Mouse (Mus musculus) CH12.LX (cell line): ENCODE measurements at regions not wholly inside any gene's neighbourhood (a gene's known extent, or its start where the extent isn't known, plus 50 kb on each side); places are given as distances from the start of the nearest gene placed in this dataset.

Experiments
- DNase-seq: peaks from one replicate; pipeline ENCODE4 v3.0.0-alpha.2; 2013; ENCODE audit errors: extremely low read depth
- H3K27ac ChIP-seq: 2 replicates; pipeline ENCODE4 v1.5.1; 2012; ENCODE audit warnings: low read depth, mild to moderate bottlenecking, control low read depth, moderate library complexity; ENCODE audit not compliant: insufficient read depth
- H3K27me3 ChIP-seq: replicated peaks from 2 replicates; pipeline ENCODE3; 2012; ENCODE audit warnings: inconsistent platforms
- H3K36me3 ChIP-seq, 2 experiments: replicated peaks in 1 of 2; 2 replicates each; pipeline versions ENCODE3 to v1.6.1; 2012; ENCODE audit warnings: inconsistent platforms in 1 of 2, low read length in 1 of 2, mild to moderate bottlenecking in 1 of 2, mixed read lengths in 1 of 2, moderate library complexity in 1 of 2; ENCODE audit not compliant: control insufficient read depth in 1 of 2, insufficient read depth in 1 of 2
- H3K4me1 ChIP-seq, 2 experiments: 2 replicates each; pipeline ENCODE4 v1.6.1; 2012; ENCODE audit warnings: inconsistent platforms in 1 of 2, moderate library complexity in 1 of 2; ENCODE audit not compliant: insufficient read depth in 2 of 2, control insufficient read depth in 1 of 2
- H3K4me2 ChIP-seq: 2 replicates; pipeline ENCODE4 v1.6.1; 2012; ENCODE audit warnings: low read depth, mild to moderate bottlenecking, control low read depth; ENCODE audit not compliant: poor library complexity, insufficient read depth, severe bottlenecking
- H3K4me3 ChIP-seq, 3 experiments: fragments of 150-350 bp in 1 of 3; sonication (generic) in 1 of 3; replicated peaks in 1 of 3; 2 replicates each; pipeline versions ENCODE3 to v1.5.1; 2011 to 2012; ENCODE audit warnings: low read depth in 2 of 3, low read length in 2 of 3, mild to moderate bottlenecking in 2 of 3, moderate library complexity in 2 of 3, control low read depth in 1 of 3, improper control_type of control experiment in 1 of 3, inconsistent platforms in 1 of 3, mixed read lengths in 1 of 3; ENCODE audit not compliant: poor library complexity in 1 of 3
- H3K79me2 ChIP-seq: replicated peaks from 2 replicates; pipeline ENCODE4 v1.6.1; 2012; ENCODE audit warnings: mild to moderate bottlenecking, moderate library complexity; ENCODE audit not compliant: control insufficient read depth, poor library complexity, insufficient read depth, severe bottlenecking; ENCODE audit errors: extremely low read depth
- H3K9ac ChIP-seq: 2 replicates; pipeline ENCODE4 v1.6.1; 2012; ENCODE audit warnings: low read depth, mild to moderate bottlenecking, control low read depth, moderate library complexity; ENCODE audit not compliant: insufficient read depth
- H3K9me3 ChIP-seq: replicated peaks from 2 replicates; pipeline ENCODE3; 2012; ENCODE audit warnings: low read length, inconsistent platforms, mixed read lengths
- CHD1 ChIP-seq: IDR thresholded peaks from 2 replicates; pipeline ENCODE4 v1.6.1; 2012; ENCODE audit warnings: low read depth, low read length, improper control_type of control experiment, inconsistent platforms
- CTCF ChIP-seq, 2 experiments: IDR thresholded peaks in 1 of 2; conservative IDR thresholded peaks in 1 of 2; 2 replicates each; pipeline ENCODE4 v1.5.1; 2011 to 2012; ENCODE audit warnings: low read depth in 2 of 2, low read length in 2 of 2, improper control_type of control experiment in 1 of 2, inconsistent platforms in 1 of 2, mild to moderate bottlenecking in 1 of 2, moderate library complexity in 1 of 2
- ELF1 ChIP-seq: IDR thresholded peaks from 2 replicates; pipeline ENCODE4 v1.6.1; 2014; ENCODE audit warnings: low read depth, mild to moderate bottlenecking, inconsistent platforms, low read length, improper control_type of control experiment
- EP300 ChIP-seq: IDR thresholded peaks from 2 replicates; pipeline ENCODE4 v1.6.1; 2011; ENCODE audit warnings: low read length, improper control_type of control experiment
- GABPA ChIP-seq: IDR thresholded peaks from 2 replicates; pipeline ENCODE4 v1.6.1; 2012; ENCODE audit warnings: low read depth, low read length, improper control_type of control experiment, inconsistent platforms; ENCODE audit not compliant: insufficient replicate concordance
- HCFC1 ChIP-seq: IDR thresholded peaks from 2 replicates; pipeline ENCODE4 v1.6.1; 2012; ENCODE audit warnings: low read depth, mild to moderate bottlenecking, inconsistent platforms, low read length, improper control_type of control experiment
- IRF4 ChIP-seq: IDR thresholded peaks from 2 replicates; pipeline ENCODE4 v1.6.1; 2014; ENCODE audit warnings: low read depth, mild to moderate bottlenecking, inconsistent platforms, low read length, improper control_type of control experiment
- MAX ChIP-seq: IDR thresholded peaks from 2 replicates; pipeline ENCODE4 v1.6.1; 2011; ENCODE audit warnings: low read length, improper control_type of control experiment
- MAZ ChIP-seq: IDR thresholded peaks from 2 replicates; pipeline ENCODE4 v1.6.1; 2012; ENCODE audit warnings: low read depth, mild to moderate bottlenecking, inconsistent platforms, low read length, improper control_type of control experiment, moderate library complexity
- MEF2A ChIP-seq: IDR thresholded peaks from 2 replicates; pipeline ENCODE4 v1.6.1; 2014; ENCODE audit warnings: low read depth, mild to moderate bottlenecking, inconsistent platforms, low read length, improper control_type of control experiment, borderline replicate concordance
- NELFE ChIP-seq: IDR thresholded peaks from 2 replicates; pipeline ENCODE4 v1.6.1; 2011; ENCODE audit warnings: low read depth, low read length, improper control_type of control experiment
- NRF1 ChIP-seq: IDR thresholded peaks from 2 replicates; pipeline ENCODE4 v1.6.1; 2014; ENCODE audit warnings: low read depth, mild to moderate bottlenecking, inconsistent platforms, low read length, improper control_type of control experiment, moderate library complexity
- PAX5 ChIP-seq: IDR thresholded peaks from 2 replicates; pipeline ENCODE4 v1.6.1; 2012; ENCODE audit warnings: low read length, inconsistent platforms, mixed read lengths
- POLR2A ChIP-seq: IDR thresholded peaks from 2 replicates; pipeline ENCODE4 v1.6.1; 2011; ENCODE audit warnings: low read depth, mild to moderate bottlenecking, improper control_type of control experiment, low read length
- RCOR1 ChIP-seq: conservative IDR thresholded peaks from 2 replicates; pipeline ENCODE4 v1.6.1; 2012; ENCODE audit warnings: low read depth, mild to moderate bottlenecking, inconsistent platforms, low read length, improper control_type of control experiment
- SMC3 ChIP-seq: IDR thresholded peaks from 2 replicates; pipeline ENCODE4 v1.6.1; 2011; ENCODE audit warnings: low read depth, low read length, improper control_type of control experiment
- TCF12 ChIP-seq: IDR thresholded peaks from 2 replicates; pipeline ENCODE4 v1.6.1; 2014; ENCODE audit warnings: low read depth, mild to moderate bottlenecking, inconsistent platforms, low read length, improper control_type of control experiment
- UBTF ChIP-seq: IDR thresholded peaks from 2 replicates; pipeline ENCODE4 v1.6.1; 2012; ENCODE audit warnings: low read depth, mild to moderate bottlenecking, inconsistent platforms, low read length, improper control_type of control experiment, moderate library complexity
- ZC3H11A ChIP-seq: IDR thresholded peaks from 2 replicates; pipeline ENCODE4 v1.6.1; 2012; ENCODE audit warnings: low read depth, mild to moderate bottlenecking, inconsistent platforms, low read length, improper control_type of control experiment
- ZKSCAN1 ChIP-seq: IDR thresholded peaks from 2 replicates; pipeline ENCODE4 v1.6.1; 2012; ENCODE audit warnings: low read depth, inconsistent platforms, low read length, improper control_type of control experiment, borderline replicate concordance
- ZMIZ1 ChIP-seq: IDR thresholded peaks from 2 replicates; pipeline ENCODE4 v1.6.1; 2012; ENCODE audit warnings: low read depth, mild to moderate bottlenecking, inconsistent platforms, low read length, improper control_type of control experiment
- dilution Hi-C: fragments of 300-500 bp; cut with MboI; formaldehyde crosslinking; loops from 2 replicates; pipeline ENCODE4 v1.14.3; 2020; ENCODE audit warnings: low sequenced_read_pairs; ENCODE audit not compliant: extremely low pct_unique_long_range_greater_than_20kb, extremely low pct_ligation_motif_present
- in situ Hi-C: fragments of 300-500 bp; cut with MboI; formaldehyde crosslinking; loops from 3 replicates; pipeline ENCODE4 v1.14.3; 2019; ENCODE audit warnings: low sequenced_read_pairs, low pct_ligation_motif_present, low pct_unique_long_range_greater_than_20kb, mixed read lengths

DNA sequence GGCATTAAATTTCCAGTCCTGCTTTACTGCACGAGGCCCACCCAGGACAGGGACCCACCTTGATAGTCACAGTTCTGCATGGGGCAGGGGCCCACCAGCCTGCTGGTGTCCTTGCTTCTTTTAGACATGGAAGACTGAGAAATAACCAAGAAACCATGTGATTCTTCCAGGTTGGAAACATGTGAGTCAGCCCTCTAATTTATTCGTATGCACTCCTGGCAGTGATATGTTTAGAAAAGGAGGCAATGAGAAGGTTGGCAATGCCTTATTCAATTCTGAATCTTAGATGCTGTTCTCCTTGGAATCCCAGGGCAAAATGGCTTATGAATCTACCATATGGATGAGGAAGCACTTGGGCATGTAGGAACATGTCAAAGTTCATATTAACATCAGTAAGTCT lies 249.2 kb upstream of the Irx1 start:
- dilution Hi-C loops, result no loop called here
- H3K9me3 ChIP-seq, result peaks cover 81% of the 10 kb centered on the region

DNA sequence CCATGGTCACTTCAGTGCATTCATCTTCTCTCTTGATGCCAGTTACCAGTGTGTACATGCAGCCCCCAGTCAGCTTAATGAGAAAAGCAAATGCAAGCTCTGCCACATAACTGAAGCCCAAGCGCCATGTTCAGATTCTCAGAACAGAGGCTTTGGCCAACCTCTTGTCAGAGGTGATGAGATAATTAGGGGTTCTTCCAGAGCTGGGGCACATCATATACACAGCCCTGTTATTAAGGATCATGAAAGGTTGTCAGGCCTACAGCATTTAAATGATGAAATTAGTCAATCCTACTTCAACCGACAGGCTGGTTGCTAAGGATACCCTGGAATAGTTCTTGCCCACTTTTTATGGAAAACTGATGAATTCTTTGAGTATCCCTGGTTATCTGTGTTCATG lies 255.8 kb upstream of the Irx1 start:
- DNase-seq, result no peak
- dilution Hi-C loops, result no loop called here
- no peak overlapping the region for H3K9ac ChIP-seq
- H3K79me2 ChIP-seq, result no peaks in the 10 kb centered on the region
- TF ChIP-seq TCF12 (no peak), NRF1 (no peak), GABPA (no peak), CTCF (conservative IDR thresholded peaks at IDR 0.05 in 1 of 2, IDR thresholded peaks at IDR 0.05 in 1 of 2; ENCODE audit: low read depth in 2 of 2, low read length in 2 of 2) (no peak), SMC3 (no peak), ELF1 (no peak), RCOR1 (no peak), MEF2A (no peak), ZC3H11A (no peak), ZMIZ1 (no peak), CHD1 (no peak), PAX5 (no peak)
- peaks cover 72% of the 10 kb centered on the region for H3K9me3 ChIP-seq
- no peaks in the 10 kb centered on the region for H3K4me1 ChIP-seq
- H3K4me2 ChIP-seq, result no peak overlapping the region
- no peaks in the 10 kb centered on the region for H3K36me3 ChIP-seq
- H3K4me3 ChIP-seq, result no peak overlapping the region
- in situ Hi-C loops, result no loop called here
- H3K27ac ChIP-seq, result no peak overlapping the region
- H3K27me3 ChIP-seq, result no peaks in the 10 kb centered on the region

More for the DNA sequence above, 249.2 kb upstream of the Irx1 start:
- Histone ChIP-seq H3K79me2 (no peaks in the 10 kb centered on the region), H3K36me3 (no peaks in the 10 kb centered on the region), H3K4me2 (no peak overlapping the region), H3K9ac (no peak overlapping the region), H3K27ac (no peak overlapping the region), H3K4me1 (no peaks in the 10 kb centered on the region), H3K27me3 (no peaks in the 10 kb centered on the region), H3K4me3 (no peak overlapping the region)
- in situ Hi-C loops, result no loop called here
- TF ChIP-seq POLR2A (no peak), UBTF (no peak), NRF1 (no peak), IRF4 (no peak), ZKSCAN1 (no peak), HCFC1 (no peak), MAZ (no peak), PAX5 (no peak), RCOR1 (no peak), ELF1 (no peak), MEF2A (no peak), MAX (no peak), NELFE (no peak), EP300 (no peak)
- DNase-seq, result no peak
